Mouse (Mus musculus) ES-E14 (cell line): ENCODE measurements around the gene Hdac4. TPM values are rescaled to one million over a fixed set of nuclear protein-coding genes. Genes with fewer than 3 reads are reported as not detected.

ENCODE experiments used
- DNase-seq: peaks from one replicate; pipeline ENCODE4 v3.0.0-alpha.2; 2013; ENCODE audit warnings: low read depth, low spot score
- H3K27ac ChIP-seq: 2 replicates; pipeline ENCODE4 v1.5.1; 2012; ENCODE audit warnings: low read depth, mild to moderate bottlenecking, low read length, moderate library complexity, mixed read lengths; ENCODE audit not compliant: poor library complexity, insufficient read depth, severe bottlenecking
- H3K36me3 ChIP-seq: 2 replicates; pipeline ENCODE4 v1.6.1; 2012; ENCODE audit warnings: mild to moderate bottlenecking, low read length, moderate library complexity, mixed read lengths; ENCODE audit not compliant: control insufficient read depth, poor library complexity, insufficient read depth, severe bottlenecking
- H3K4me1 ChIP-seq, 2 experiments: fragments of 150-350 bp in 1 of 2; sonication (generic) in 1 of 2; 2 replicates each; pipeline ENCODE4 v1.6.1; 2012; ENCODE audit warnings: low read length in 2 of 2, mild to moderate bottlenecking in 1 of 2, mixed read lengths in 1 of 2; ENCODE audit not compliant: control insufficient read depth in 2 of 2, insufficient read depth in 2 of 2, poor library complexity in 1 of 2
- H3K4me3 ChIP-seq, 2 experiments: fragments of 150-350 bp in 1 of 2; sonication (generic) in 1 of 2; 2 replicates each; pipeline ENCODE4 v1.5.1; 2012; ENCODE audit warnings: low read length in 2 of 2, low read depth in 1 of 2, mild to moderate bottlenecking in 1 of 2, mixed read lengths in 1 of 2; ENCODE audit not compliant: insufficient read depth in 1 of 2, poor library complexity in 1 of 2, severe bottlenecking in 1 of 2
- H3K9ac ChIP-seq: 2 replicates; pipeline ENCODE4 v1.6.1; 2012; ENCODE audit warnings: low read depth, mild to moderate bottlenecking, low read length, mixed read lengths; ENCODE audit not compliant: poor library complexity, insufficient read depth, severe bottlenecking
- H3K9me3 ChIP-seq: fragments of 150-350 bp; sonication (generic); 2 replicates; pipeline ENCODE4 v1.6.1; 2012; ENCODE audit warnings: low read depth, mild to moderate bottlenecking, low read length; ENCODE audit not compliant: control insufficient read depth, insufficient read depth
- CHD2 ChIP-seq: IDR thresholded peaks from 2 replicates; pipeline ENCODE4 v1.6.1; 2014; ENCODE audit warnings: mild to moderate bottlenecking, low read depth, low read length, inconsistent platforms
- HCFC1 ChIP-seq: IDR thresholded peaks from 2 replicates; pipeline ENCODE4 v1.6.1; 2012; ENCODE audit warnings: low read length, inconsistent platforms, borderline replicate concordance; ENCODE audit not compliant: insufficient read depth
- MAFK ChIP-seq: IDR thresholded peaks from 2 replicates; pipeline ENCODE4 v1.6.1; 2014; ENCODE audit warnings: mild to moderate bottlenecking, low read depth, low read length, inconsistent platforms; ENCODE audit not compliant: insufficient read depth
- ZC3H11A ChIP-seq: IDR thresholded peaks from 2 replicates; pipeline ENCODE4 v1.6.1; 2012; ENCODE audit warnings: low read depth, mild to moderate bottlenecking, inconsistent platforms, low read length, borderline replicate concordance
- ZNF384 ChIP-seq: IDR thresholded peaks from 2 replicates; pipeline ENCODE4 v1.6.1; 2012; ENCODE audit warnings: low read depth, low read length, inconsistent platforms
- in situ Hi-C, 2 experiments: fragments of 600-800 bp; cut with MboI; formaldehyde crosslinking; loops; one replicate each; pipeline ENCODE4 v1.15.1; 2025; ENCODE audit warnings: low sequenced_read_pairs in 2 of 2, inconsistent platforms in 1 of 2; ENCODE audit not compliant: unreplicated experiment in 2 of 2
- total RNA-seq: library from RNA; depleted of rRNA; stranded (reverse); fragments of 300-350 nt; gene quantifications from 2 replicates; pipeline ENCODE4 v1.2.3, GENCODE M21; 2012

Gene Hdac4
- total RNA-seq, 1 experiment: 24.1 TPM

DNA sequence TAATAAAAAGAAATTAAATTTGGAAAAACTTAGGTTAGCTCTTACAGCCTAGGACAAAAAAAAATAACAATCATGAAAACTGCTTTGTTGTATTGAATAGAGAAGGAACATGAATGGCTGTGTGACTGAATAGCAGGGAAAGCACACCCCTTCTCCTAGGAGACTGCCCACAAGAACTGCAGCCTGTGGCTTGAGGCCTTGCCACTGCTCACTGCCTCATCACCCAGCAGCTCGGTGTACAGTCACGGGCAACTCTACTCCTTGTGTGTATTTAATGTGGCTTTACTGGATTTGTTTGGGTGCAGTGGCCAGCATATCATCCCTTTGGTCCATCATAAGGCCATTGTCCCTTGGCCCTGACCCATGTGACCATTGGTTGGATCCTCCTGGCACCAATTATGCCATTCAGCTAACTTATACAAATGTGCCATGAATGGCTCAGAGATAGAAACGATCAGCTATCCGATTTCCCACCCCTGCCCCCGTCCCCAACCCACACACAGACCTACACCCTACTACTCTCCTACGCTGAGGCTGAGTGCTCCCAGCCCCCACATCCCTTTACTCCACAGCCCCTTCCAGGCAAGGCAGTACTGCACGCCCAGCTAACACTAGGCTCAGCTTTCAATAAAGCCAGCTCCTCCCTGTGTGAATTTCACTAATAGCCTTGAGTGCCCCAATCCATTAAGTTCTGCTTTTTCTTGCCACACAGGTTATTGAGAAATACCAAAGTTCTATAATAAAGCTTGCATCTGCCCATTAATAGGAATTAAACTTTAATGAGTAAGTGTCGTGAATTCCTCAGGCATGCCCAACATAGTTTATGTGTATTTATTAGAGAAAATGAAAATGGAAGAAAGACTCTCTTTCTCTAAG lies 134.1 kb downstream of the Hdac4 start:
- TF ChIP-seq ZC3H11A: no peak
- no peak for TF ChIP-seq MAFK
- no peak for TF ChIP-seq ZNF384
- no peak for TF ChIP-seq CHD2
- Histone ChIP-seq H3K4me1 (peaks cover 0 to 10% of the 10 kb centered on the region in 2 experiments; a peak in 2 of 4 replicates), H3K36me3 (no peaks in the 10 kb centered on the region), H3K27ac (no peak overlapping the region), H3K9me3 (no peaks in the 10 kb centered on the region), H3K4me3 (no peak overlapping the region), H3K9ac (no peak overlapping the region)
- DNase-seq: no peak
- in situ Hi-C loops: no loop called here

- Histone ChIP-seq H3K9me3 (no peaks in the 10 kb centered on the region), H3K9ac (no peak overlapping the region), H3K4me1 (peaks cover 0 to 10% of the 10 kb centered on the region in 2 experiments; a peak in 2 of 4 replicates), H3K36me3 (no peaks in the 10 kb centered on the region), H3K4me3 (no peak overlapping the region), H3K27ac (no peak overlapping the region)
- no peak for DNase-seq
- TF ChIP-seq CHD2 (no peak), ZNF384 (no peak), ZC3H11A (no peak), MAFK (no peak), HCFC1 (no peak)
- in situ Hi-C loops: no loop called here
Measured at GRCm38 (mm10) chr1:92060532-92061064, 134.9 kb downstream of the Hdac4 start.

DNA sequence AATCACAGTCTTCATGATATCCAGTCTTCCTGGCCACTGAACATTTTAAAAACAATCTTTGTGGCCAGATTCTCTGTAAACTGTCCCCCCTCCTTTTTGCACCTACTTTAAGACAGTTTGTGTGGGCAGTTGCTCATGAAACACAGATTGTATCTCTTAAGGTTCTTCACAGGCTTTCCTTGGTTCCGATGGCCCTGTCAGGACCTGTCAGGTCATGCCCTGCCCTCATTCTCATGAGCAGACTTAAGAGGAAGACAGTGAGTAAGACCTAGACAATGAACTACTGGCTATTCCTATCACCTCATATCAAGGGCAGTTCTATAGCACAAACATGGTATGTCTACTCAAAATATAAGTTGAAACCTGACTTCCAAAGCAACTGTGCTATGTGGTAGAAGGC lies 135.9 kb downstream of the Hdac4 start:
- H3K9ac ChIP-seq: no peak overlapping the region
- no peak overlapping the region for H3K27ac ChIP-seq
- in situ Hi-C loops: no loop called here
- no peaks in the 10 kb centered on the region for H3K9me3 ChIP-seq
- peaks cover 0 to 10% of the 10 kb centered on the region in 2 experiments; a peak in 2 of 4 replicates for H3K4me1 ChIP-seq
- TF ChIP-seq ZNF384 (no peak), CHD2 (no peak), MAFK (no peak), ZC3H11A (no peak), HCFC1 (no peak)
- DNase-seq: no peak
- H3K36me3 ChIP-seq: no peaks in the 10 kb centered on the region
- H3K4me3 ChIP-seq: no peak overlapping the region

DNA sequence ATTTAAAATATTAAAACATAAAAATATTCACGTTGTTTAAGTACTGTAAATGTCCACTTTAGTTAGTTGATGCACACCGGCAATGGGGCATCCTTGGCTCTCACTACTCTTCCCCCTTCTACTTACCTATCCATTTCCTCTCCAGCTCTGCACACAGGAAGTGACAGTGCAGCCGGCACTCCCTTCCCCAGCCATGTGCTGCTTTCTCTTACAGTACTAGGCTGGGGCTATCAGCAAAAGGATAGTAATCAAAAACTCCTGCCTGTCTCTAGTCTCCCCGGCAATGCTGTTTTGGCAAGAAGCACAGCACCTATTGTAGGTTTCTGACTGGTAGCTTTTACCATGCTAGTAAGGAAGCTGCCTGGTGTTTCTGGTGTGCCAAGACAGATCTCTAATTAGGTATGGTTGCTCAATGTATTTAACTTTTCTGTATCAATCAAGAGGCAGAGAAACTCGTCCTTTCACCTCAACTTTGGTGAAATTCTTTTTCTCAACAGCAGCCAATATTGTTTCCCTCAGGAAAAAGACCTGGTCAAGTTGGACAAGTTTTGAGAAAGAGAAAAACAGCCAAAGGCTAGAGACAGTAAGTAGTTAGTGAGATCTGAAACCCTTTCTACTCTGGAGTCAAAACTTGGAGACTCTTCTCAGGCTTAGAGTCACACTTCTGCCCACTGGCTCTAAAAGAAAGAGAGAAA lies 136.6 kb downstream of the Hdac4 start:
- H3K36me3 ChIP-seq: no peaks in the 10 kb centered on the region
- in situ Hi-C loops: no loop called here
- no peak overlapping the region for H3K9ac ChIP-seq
- H3K27ac ChIP-seq: no peak overlapping the region
- DNase-seq: no peak
- no peaks in the 10 kb centered on the region for H3K9me3 ChIP-seq
- TF ChIP-seq MAFK (no peak), ZNF384 (no peak), ZC3H11A (no peak), CHD2 (no peak), HCFC1 (no peak)
- H3K4me3 ChIP-seq: no peak overlapping the region
- peaks cover 0 to 10% of the 10 kb centered on the region in 2 experiments; a peak in 1 of 4 replicates for H3K4me1 ChIP-seq
